Mouse (Mus musculus): ENCODE data around the gene Zfp978. TPM values are rescaled to one million over a fixed set of nuclear protein-coding genes. Genes with fewer than 3 reads are reported as not detected.
A peak's percentile ranks its signal among the peaks of the same experiment; 100 is the strongest.
"Not testable (repeated sequence)": the region's sequence is repeated elsewhere in the genome, so short reads cannot be mapped to it uniquely, and the experiment has no call there.

The Zfp978 gene
- total RNA-seq (2014; rRNA removed) = 0.31 TPM in 1 of 2 replicates, not detected in the other
- polyA plus RNA-seq (2015; fragmentation: Nextera tagmentation; extraction: Ambion mirVana) = not detected in 2 replicates

- H3K9ac ChIP-seq; H3K27me3 ChIP-seq (ENCODE audit: insufficient read depth, low read length); H3K9me3 ChIP-seq (ENCODE audit: low read length); H3K27ac ChIP-seq (ENCODE audit: low read depth, low read length); H3K4me1 ChIP-seq (ENCODE audit: insufficient read depth); H3K4me2 ChIP-seq (ENCODE audit: low read depth); H3K36me3 ChIP-seq (ENCODE audit: insufficient read depth); ATAC-seq; H3K4me3 ChIP-seq (ENCODE audit: low read depth, low read length); DNase-seq: not testable (repeated sequence)
- WGBS = no CpG with 5 or more reads among the region's 6 CpGs
Measured at GRCm38 (mm10) chr4:147361003-147361402, at the start of gene Zfp978. Gene Zfp978, plus strand, starts transcription at chr4:147361303.

DNA sequence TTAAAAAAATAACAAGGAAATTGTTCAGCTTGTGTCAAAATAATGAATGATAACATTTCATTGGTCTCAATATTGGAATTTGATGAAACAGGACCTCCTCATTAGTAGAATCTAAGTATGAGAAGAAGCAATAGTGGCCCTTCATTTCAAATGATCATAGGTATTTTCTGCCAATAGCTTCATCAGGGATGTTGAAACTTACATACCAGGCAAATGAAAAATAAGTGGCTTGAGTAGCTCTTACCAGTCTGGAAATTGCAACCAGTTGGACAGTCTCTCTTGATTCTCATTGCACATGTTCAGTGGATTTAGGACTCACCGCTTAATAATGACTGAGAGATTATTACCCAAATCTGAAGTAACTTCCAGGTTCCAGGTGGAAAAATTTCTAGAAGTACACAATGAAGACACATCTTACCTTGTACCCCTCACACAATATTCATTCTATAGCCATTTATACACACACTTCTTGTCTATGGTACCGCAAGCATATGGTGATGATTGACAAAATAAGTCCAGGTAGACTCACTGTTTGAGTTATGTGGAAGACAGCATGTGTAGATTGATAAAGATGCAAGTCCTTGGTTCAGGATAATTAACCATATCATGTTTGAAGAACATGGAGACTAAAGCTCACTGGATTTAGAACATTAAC is 25.9 kb upstream of the Zfp978 start:
- not testable (repeated sequence) for DNase-seq; H3K27me3 ChIP-seq (ENCODE audit: insufficient read depth, low read length); H3K36me3 ChIP-seq (ENCODE audit: insufficient read depth); H3K4me2 ChIP-seq (ENCODE audit: low read depth); H3K4me3 ChIP-seq (ENCODE audit: low read depth, low read length); ATAC-seq; H3K27ac ChIP-seq (ENCODE audit: low read depth, low read length); H3K4me1 ChIP-seq (ENCODE audit: insufficient read depth); H3K9ac ChIP-seq
- WGBS = 92% methylated on average over 2 of the region's 2 CpGs
- H3K9me3 ChIP-seq (ENCODE audit: low read length) = peaks cover 55% of the 10 kb centered on the region

DNA sequence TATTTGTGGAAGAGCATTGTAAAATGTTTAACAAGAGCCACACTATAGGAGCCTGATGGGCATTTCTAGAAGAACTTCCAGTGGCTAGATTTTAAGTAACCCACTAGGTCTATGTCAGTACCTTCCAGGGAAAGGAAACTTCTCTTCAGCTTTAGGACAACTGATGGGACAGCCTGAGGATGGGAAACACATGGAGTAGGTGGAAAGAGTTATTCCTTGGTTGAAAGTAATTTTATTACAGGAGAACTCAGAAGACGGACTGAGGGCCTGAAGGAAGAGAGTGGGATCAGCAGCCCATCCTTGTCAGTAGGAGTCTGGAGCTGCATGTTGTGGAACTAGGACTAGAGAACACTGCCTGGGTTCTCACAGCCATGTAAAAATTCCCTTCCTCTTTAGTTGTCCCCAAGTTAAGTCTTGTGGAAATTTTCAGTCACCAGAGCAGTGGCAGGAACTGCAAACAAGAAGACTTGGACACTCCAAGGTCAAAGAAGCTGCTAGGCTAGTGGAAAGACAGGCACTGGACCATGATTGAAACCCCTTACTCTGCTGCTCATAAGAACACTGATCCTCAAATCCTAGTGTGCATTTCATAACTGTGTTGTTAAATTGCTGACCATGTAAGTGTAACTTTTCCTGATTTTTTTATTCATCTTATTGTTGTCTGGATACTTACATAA is 25.3 kb upstream of the Zfp978 start:
- not testable (repeated sequence) for DNase-seq; H3K36me3 ChIP-seq (ENCODE audit: insufficient read depth); H3K27me3 ChIP-seq (ENCODE audit: insufficient read depth, low read length); H3K4me3 ChIP-seq (ENCODE audit: low read depth, low read length); H3K27ac ChIP-seq (ENCODE audit: low read depth, low read length); ATAC-seq; H3K9ac ChIP-seq; H3K4me1 ChIP-seq (ENCODE audit: insufficient read depth); H3K4me2 ChIP-seq (ENCODE audit: low read depth)
- 58% methylated on average over 1 of the region's 1 CpGs for WGBS
- H3K9me3 ChIP-seq (ENCODE audit: low read length) = peaks cover 59% of the 10 kb centered on the region

GRCm38 (mm10) chr4:147336368-147337195 is 24.5 kb upstream of the Zfp978 start:
- not testable (repeated sequence) for H3K4me3 ChIP-seq (ENCODE audit: low read depth, low read length); H3K4me1 ChIP-seq (ENCODE audit: insufficient read depth); H3K4me2 ChIP-seq (ENCODE audit: low read depth); H3K27ac ChIP-seq (ENCODE audit: low read depth, low read length); H3K9ac ChIP-seq; H3K36me3 ChIP-seq (ENCODE audit: insufficient read depth); DNase-seq; H3K27me3 ChIP-seq (ENCODE audit: insufficient read depth, low read length)
- ATAC-seq = 0 out of 2 replicates have a peak, but pooled peaks have one; percentile 34
- peaks cover 61% of the 10 kb centered on the region for H3K9me3 ChIP-seq (ENCODE audit: low read length)
- WGBS = 68% methylated on average over 6 of the region's 6 CpGs

DNA sequence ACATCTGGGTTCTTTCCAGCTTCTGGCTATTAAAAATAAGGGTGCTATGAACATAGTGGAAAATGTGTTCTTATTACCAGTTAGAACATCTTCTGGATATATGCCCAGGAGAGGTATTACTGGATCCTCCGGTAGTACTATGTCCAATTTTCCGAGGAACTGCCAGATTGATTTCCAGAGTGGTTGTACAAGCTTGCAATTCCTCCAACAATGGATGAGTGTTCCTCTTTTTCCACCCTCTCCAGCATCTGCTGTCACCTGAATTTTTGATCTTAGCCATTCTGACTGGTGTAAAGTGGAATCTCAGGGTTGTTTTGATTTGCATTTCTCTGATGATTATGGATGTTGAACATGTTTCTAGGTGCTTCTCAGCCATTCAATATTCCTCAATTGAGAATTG is 23.6 kb upstream of the Zfp978 start:
- H3K4me1 ChIP-seq (ENCODE audit: insufficient read depth); H3K27me3 ChIP-seq (ENCODE audit: insufficient read depth, low read length); H3K4me3 ChIP-seq (ENCODE audit: low read depth, low read length); H3K36me3 ChIP-seq (ENCODE audit: insufficient read depth); H3K4me2 ChIP-seq (ENCODE audit: low read depth); ATAC-seq; DNase-seq; H3K27ac ChIP-seq (ENCODE audit: low read depth, low read length); H3K9ac ChIP-seq: not testable (repeated sequence)
- peaks cover 61% of the 10 kb centered on the region for H3K9me3 ChIP-seq (ENCODE audit: low read length)
- WGBS = 91% methylated on average over 2 of the region's 2 CpGs

DNA sequence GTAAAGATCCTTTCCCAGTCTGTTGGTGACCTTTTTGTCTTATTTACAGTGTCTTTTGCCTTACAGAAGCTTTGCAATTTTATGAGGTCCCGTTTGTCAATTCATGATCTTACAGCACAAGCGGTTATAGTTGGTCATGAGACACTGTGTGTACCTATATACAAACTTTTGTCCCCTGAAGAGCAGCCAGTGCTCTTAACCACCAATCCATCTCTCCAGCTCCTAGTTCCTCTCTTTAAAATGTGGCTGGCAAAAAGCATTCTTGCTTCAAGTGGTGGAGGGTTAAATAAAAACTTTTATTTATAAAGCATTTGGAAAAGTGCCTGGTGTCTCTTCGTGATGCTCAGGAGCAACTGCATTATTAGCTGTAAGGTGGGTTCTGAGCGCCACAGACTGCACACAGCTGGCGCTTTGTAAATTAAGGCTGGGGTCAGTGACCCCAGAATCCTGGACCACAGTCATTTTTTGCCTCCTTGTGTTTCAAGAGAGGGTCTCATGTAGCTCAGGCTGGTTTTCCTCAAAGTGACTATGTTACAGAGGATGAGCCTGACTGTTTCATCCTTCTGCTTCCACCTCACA is 23.0 kb upstream of the Zfp978 start:
- Histone ChIP-seq H3K36me3 (ENCODE audit: insufficient read depth) (no peaks in the 10 kb centered on the region), H3K9ac (no peak overlapping the region), H3K9me3 (ENCODE audit: low read length) (peaks cover 65% of the 10 kb centered on the region), H3K27me3 (ENCODE audit: insufficient read depth, low read length) (no peaks in the 10 kb centered on the region), H3K4me2 (ENCODE audit: low read depth) (no peak overlapping the region), H3K27ac (ENCODE audit: low read depth, low read length) (no peak overlapping the region), H3K4me1 (ENCODE audit: insufficient read depth) (no peaks in the 10 kb centered on the region), H3K4me3 (ENCODE audit: low read depth, low read length) (no peak overlapping the region)
- WGBS = 71% methylated on average over 5 of the region's 5 CpGs
- ATAC-seq (no peak), DNase-seq (no peak)
- no peak for TF ChIP-seq CTCF (IDR thresholded peaks at IDR 0.05; ENCODE audit: low read depth)

DNA sequence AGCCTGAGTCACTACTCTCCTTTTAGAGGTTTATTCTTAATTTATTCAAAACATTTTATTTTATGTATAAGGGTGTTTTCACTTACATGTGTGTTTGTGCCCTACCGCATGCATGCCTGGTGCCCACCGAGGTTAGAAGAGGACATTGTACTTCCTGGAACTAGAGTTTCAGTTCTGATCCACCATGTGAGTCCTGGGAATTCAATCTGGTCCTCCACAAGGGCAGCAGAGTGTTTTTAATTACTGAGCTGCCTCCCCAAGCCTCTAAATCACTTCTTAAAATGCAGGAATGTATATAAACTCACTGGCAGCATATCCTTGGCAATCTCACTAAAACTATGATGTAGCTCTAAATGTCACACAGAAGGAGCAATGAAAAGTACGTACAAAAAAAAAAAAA is 22.4 kb upstream of the Zfp978 start:
- H3K9me3 ChIP-seq (ENCODE audit: low read length) = peaks cover 71% of the 10 kb centered on the region
- not testable (repeated sequence) for ATAC-seq; H3K4me2 ChIP-seq (ENCODE audit: low read depth); H3K4me1 ChIP-seq (ENCODE audit: insufficient read depth); H3K27me3 ChIP-seq (ENCODE audit: insufficient read depth, low read length); H3K9ac ChIP-seq; H3K36me3 ChIP-seq (ENCODE audit: insufficient read depth); DNase-seq; H3K27ac ChIP-seq (ENCODE audit: low read depth, low read length); H3K4me3 ChIP-seq (ENCODE audit: low read depth, low read length)
- 79% methylated on average over 3 of the region's 3 CpGs for WGBS

GRCm38 (mm10) chr4:147339601-147340219 is 21.4 kb upstream of the Zfp978 start:
- not testable (repeated sequence) for H3K4me1 ChIP-seq (ENCODE audit: insufficient read depth); DNase-seq; H3K36me3 ChIP-seq (ENCODE audit: insufficient read depth); ATAC-seq; H3K4me2 ChIP-seq (ENCODE audit: low read depth); H3K27me3 ChIP-seq (ENCODE audit: insufficient read depth, low read length); H3K27ac ChIP-seq (ENCODE audit: low read depth, low read length); H3K9ac ChIP-seq; H3K4me3 ChIP-seq (ENCODE audit: low read depth, low read length)
- peaks cover 68% of the 10 kb centered on the region for H3K9me3 ChIP-seq (ENCODE audit: low read length)
- 72% methylated on average over 7 of the region's 7 CpGs for WGBS

DNA sequence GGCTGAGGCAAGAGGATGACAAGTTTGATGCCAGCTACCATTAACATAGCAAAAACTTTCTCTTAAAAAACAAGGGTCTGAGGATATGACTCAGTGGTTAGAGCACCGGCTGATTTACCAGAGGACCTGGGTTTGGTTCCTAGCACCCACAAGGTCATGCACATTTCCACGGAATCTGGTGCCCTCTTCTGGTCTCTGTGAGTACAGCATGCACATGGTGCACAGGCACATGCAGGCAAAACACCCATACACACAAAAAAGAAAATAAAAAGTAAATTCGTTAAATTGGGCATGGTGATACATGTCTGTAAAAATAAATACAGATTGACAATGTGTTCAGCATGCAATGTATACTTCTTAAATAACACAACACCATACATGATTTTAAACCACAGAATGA is 20.9 kb upstream of the Zfp978 start:
- H3K4me2 ChIP-seq (ENCODE audit: low read depth); ATAC-seq; H3K27me3 ChIP-seq (ENCODE audit: insufficient read depth, low read length); H3K27ac ChIP-seq (ENCODE audit: low read depth, low read length); H3K36me3 ChIP-seq (ENCODE audit: insufficient read depth); DNase-seq; H3K4me1 ChIP-seq (ENCODE audit: insufficient read depth); H3K4me3 ChIP-seq (ENCODE audit: low read depth, low read length); H3K9ac ChIP-seq: not testable (repeated sequence)
- H3K9me3 ChIP-seq (ENCODE audit: low read length) = peaks cover 66% of the 10 kb centered on the region
- 67% methylated on average over 3 of the region's 3 CpGs for WGBS

Measured in forebrain, postnatal 0 days (tissue).